Mouse (Mus musculus) small intestine, adult 10 weeks (tissue): ENCODE results near the gene Napa. TPM values are rescaled to one million over a fixed set of nuclear protein-coding genes. Genes with fewer than 3 reads are reported as not detected.

Experiments used
- polyA plus RNA-seq: library from polyadenylated mRNA; stranded (reverse); fragments of 350-450 nt; fragmentation: Illumina TruSeq; extraction: RNeasy Lipid Tissue Mini Kit (QIAGEN cat#74804); gene quantifications from one replicate; pipeline ENCODE4 v1.2.3, GENCODE M21; 2014; ENCODE audit warnings: low replicate concordance

Napa gene
- 7.2 TPM for polyA plus RNA-seq

DNA sequence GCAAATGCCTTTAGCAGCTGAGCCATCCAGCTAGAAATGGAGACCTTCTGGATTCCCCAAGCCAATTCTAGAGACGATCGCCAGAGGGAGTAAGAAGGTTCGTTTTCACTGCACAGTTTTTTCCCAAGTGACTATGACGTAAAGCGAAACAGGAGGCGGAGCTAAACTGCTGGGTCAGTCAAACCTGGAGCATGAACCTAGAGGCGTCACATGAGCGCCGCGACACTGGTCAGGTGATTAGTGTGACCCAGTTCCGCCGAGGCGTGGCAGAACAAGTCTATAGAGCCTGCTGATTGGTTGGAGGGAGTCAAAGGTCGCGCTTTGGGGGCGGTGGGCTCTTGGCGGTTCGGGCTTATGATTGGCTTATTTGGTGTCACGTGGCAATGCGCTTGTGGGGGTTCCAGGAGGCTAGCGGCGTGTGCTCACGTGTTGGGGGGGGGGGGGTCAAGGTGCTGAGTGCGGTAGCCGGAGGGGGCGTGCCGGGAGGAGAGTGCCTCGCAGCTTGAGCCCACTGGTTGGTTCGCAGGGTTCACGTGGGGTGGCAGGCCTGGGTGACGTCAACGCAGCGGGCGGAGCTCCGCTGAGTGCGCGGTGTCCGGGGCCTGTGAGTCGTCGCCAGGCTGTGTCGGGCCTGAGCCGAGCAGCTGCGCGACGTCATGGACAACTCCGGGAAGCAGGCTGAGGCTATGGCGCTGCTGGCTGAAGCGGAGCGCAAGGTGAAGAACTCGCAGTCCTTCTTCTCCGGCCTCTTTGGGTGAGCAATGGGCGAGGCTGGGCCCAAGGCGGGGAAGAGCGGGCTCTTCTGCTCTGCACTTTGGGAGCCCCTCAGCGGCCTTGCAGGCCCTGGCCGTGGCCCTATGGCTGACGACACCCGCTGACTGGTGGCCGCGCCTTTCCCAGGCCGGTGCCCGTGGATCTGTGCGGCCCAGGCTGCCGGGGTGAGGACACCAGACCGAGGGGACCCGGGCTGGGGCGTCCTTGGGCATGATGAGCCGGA, at the start of gene Napa:
Gene Napa, plus strand, starts transcription at position 438 of the 997 bp plus-strand sequence.

DNA sequence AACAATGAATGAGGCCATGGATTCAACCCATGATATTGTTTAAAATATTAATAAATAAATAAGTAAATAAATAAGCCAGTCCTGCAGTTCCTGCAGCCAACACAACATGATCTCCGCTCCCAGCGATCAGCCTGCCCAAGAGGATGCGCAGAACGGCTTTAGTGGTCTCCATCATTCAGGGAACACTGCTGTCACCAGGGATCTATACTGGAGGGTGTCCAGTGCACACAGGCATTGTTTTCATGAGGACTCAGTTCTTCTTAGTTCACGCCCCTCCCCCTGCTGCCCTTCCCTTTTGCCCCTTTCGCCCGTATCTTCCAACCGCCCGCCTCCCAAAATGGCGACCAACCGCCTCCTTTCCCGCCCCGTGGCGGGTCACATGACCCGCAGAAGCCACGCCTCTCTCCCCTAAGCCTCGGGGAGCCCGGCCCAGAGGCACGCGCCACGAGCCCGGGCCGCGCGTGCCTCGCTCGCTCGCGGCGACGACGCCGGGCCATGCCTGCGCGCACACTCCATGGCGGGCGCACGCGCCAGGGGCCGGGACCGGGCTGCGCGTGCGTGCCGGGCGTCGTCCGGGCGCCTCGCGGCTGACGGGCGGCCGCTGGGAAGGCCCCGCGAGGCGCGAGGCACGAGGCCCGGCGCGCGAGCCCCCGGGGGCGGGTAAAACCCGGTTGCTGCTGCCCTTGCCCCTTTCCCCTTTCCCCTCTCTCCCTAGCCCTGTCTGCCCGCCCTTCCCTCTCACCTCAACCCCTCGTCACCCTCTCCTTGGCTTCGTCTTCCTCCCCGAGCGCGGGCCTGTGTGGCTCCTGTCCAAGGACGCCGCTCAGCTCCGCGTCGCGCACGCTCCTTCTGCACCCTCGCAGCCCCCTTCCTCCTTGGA, 36.8 kb upstream of the Napa start, which contains the start of gene Zfp541:
Gene Zfp541, plus strand, starts transcription at position 596 of the 880 bp plus-strand sequence.

GRCm38 (mm10) chr7:16119569-16120261, 21.5 kb downstream of the Napa start, which contains the start of gene Kptn:
Gene Kptn, plus strand, starts transcription at chr7:16119895.

GRCm38 (mm10) chr7:16129421-16129845, 31.2 kb downstream of the Napa start, which contains the start of gene Slc8a2:
Gene Slc8a2, plus strand, starts transcription at chr7:16129826.

Other genes with a start within 250 kb of the Napa start
- gene Crx, start 218.5 kb upstream of the Napa start, polyA plus RNA-seq = not detected
- gene Crxos, start 215.8 kb upstream of the Napa start, polyA plus RNA-seq = not detected
- 1.4 TPM for gene Selenow, start 176.1 kb upstream of the Napa start, polyA plus RNA-seq
- gene Nop53, start 152.4 kb upstream of the Napa start, polyA plus RNA-seq = 6.2 TPM
- gene Ehd2, start 130.9 kb upstream of the Napa start, polyA plus RNA-seq = 4.9 TPM
- gene Bicra, start 50.5 kb upstream of the Napa start, polyA plus RNA-seq = 0.56 TPM
- gene Zfp541, start 36.6 kb upstream of the Napa start, polyA plus RNA-seq = not detected
- 6.2 TPM for gene Kptn, start 21.4 kb downstream of the Napa start, polyA plus RNA-seq
- not detected for gene Slc8a2, start 31.4 kb downstream of the Napa start, polyA plus RNA-seq
- gene Meis3, start 76.6 kb downstream of the Napa start, polyA plus RNA-seq = not detected
- 0.11 TPM for gene Dhx34, start 123.6 kb downstream of the Napa start, polyA plus RNA-seq
- 0.30 TPM for gene C5ar2, start 145.7 kb downstream of the Napa start, polyA plus RNA-seq
- gene C5ar1, start 161.1 kb downstream of the Napa start, polyA plus RNA-seq = 1.9 TPM
- 1.6 TPM for gene Inafm1, start 175.2 kb downstream of the Napa start, polyA plus RNA-seq
- 8.5 TPM for gene Ccdc9, start 188.3 kb downstream of the Napa start, polyA plus RNA-seq
- not detected for gene Bbc3, start 209.9 kb downstream of the Napa start, polyA plus RNA-seq